Mouse (Mus musculus): ENCODE results near the gene Ddx58.

The Ddx58 gene

GRCm38 (mm10) chr4:40244035-40244434, 4.4 kb upstream of the Ddx58 start:
- Histone ChIP-seq H3K36me3 (ENCODE audit: control insufficient read depth, insufficient read depth, low read length, poor library complexity, severe bottlenecking) (no peaks in the 10 kb centered on the region), H3K27me3 (ENCODE audit: control insufficient read depth, insufficient read depth, low read length, poor library complexity, severe bottlenecking) (no peaks in the 10 kb centered on the region)
- DNase-seq (ENCODE audit: low read depth, low spot score), result peak; percentile 81

- no peaks in the 10 kb centered on the region for H3K36me3 ChIP-seq (ENCODE audit: control insufficient read depth, insufficient read depth, low read length, poor library complexity, severe bottlenecking)
- no peak for DNase-seq (ENCODE audit: low read depth, low spot score)
- H3K27me3 ChIP-seq (ENCODE audit: control insufficient read depth, insufficient read depth, low read length, poor library complexity, severe bottlenecking), result no peaks in the 10 kb centered on the region
These were observed 3.4 kb upstream of the Ddx58 start for GRCm38 (mm10) chr4:40243006-40243405.

- DNase-seq (ENCODE audit: low read depth, low spot score), result peak; percentile 46
- H3K27me3 ChIP-seq (ENCODE audit: control insufficient read depth, insufficient read depth, low read length, poor library complexity, severe bottlenecking), result no peaks in the 10 kb centered on the region
- peaks cover under 1% of the 10 kb centered on the region; the same call in 1 of the 2 replicates for H3K36me3 ChIP-seq (ENCODE audit: control insufficient read depth, insufficient read depth, low read length, poor library complexity, severe bottlenecking)
These were observed 2.3 kb upstream of the Ddx58 start for GRCm38 (mm10) chr4:40241928-40242327.

- no peaks in the 10 kb centered on the region for H3K27me3 ChIP-seq (ENCODE audit: control insufficient read depth, insufficient read depth, low read length, poor library complexity, severe bottlenecking)
- DNase-seq (ENCODE audit: low read depth, low spot score), result peak; percentile 6
- peaks cover 2% of the 10 kb centered on the region; the same call in 1 of the 2 replicates for H3K36me3 ChIP-seq (ENCODE audit: control insufficient read depth, insufficient read depth, low read length, poor library complexity, severe bottlenecking)
These were observed 680 bp upstream of the Ddx58 start for GRCm38 (mm10) chr4:40240272-40240744.

- peak; percentile 32 for DNase-seq (ENCODE audit: low read depth, low spot score)
- Histone ChIP-seq H3K36me3 (ENCODE audit: control insufficient read depth, insufficient read depth, low read length, poor library complexity, severe bottlenecking) (peaks cover 4% of the 10 kb centered on the region; the same call in 1 of the 2 replicates), H3K27me3 (ENCODE audit: control insufficient read depth, insufficient read depth, low read length, poor library complexity, severe bottlenecking) (no peaks in the 10 kb centered on the region)
These were observed 882 bp downstream of the Ddx58 start for GRCm38 (mm10) chr4:40238483-40239408.

- Histone ChIP-seq H3K36me3 (ENCODE audit: control insufficient read depth, insufficient read depth, low read length, poor library complexity, severe bottlenecking) (peaks cover 4% of the 10 kb centered on the region; the same call in 1 of the 2 replicates), H3K27me3 (ENCODE audit: control insufficient read depth, insufficient read depth, low read length, poor library complexity, severe bottlenecking) (no peaks in the 10 kb centered on the region)
- DNase-seq (ENCODE audit: low read depth, low spot score), result peak; percentile 45
These were observed 2.8 kb downstream of the Ddx58 start for GRCm38 (mm10) chr4:40236829-40237228.

- Histone ChIP-seq H3K27me3 (ENCODE audit: control insufficient read depth, insufficient read depth, low read length, poor library complexity, severe bottlenecking) (no peaks in the 10 kb centered on the region), H3K36me3 (ENCODE audit: control insufficient read depth, insufficient read depth, low read length, poor library complexity, severe bottlenecking) (peaks cover 4% of the 10 kb centered on the region; the same call in 1 of the 2 replicates)
- DNase-seq (ENCODE audit: low read depth, low spot score), result no peak
These were observed 5.4 kb downstream of the Ddx58 start for GRCm38 (mm10) chr4:40234256-40234655.

GRCm38 (mm10) chr4:40233062-40233664, 6.5 kb downstream of the Ddx58 start:
- no peaks in the 10 kb centered on the region for H3K27me3 ChIP-seq (ENCODE audit: control insufficient read depth, insufficient read depth, low read length, poor library complexity, severe bottlenecking)
- H3K36me3 ChIP-seq (ENCODE audit: control insufficient read depth, insufficient read depth, low read length, poor library complexity, severe bottlenecking), result peaks cover 5% of the 10 kb centered on the region; the same call in 1 of the 2 replicates
- peak; percentile 9 for DNase-seq (ENCODE audit: low read depth, low spot score)

- Histone ChIP-seq H3K27me3 (ENCODE audit: control insufficient read depth, insufficient read depth, low read length, poor library complexity, severe bottlenecking) (no peaks in the 10 kb centered on the region), H3K36me3 (ENCODE audit: control insufficient read depth, insufficient read depth, low read length, poor library complexity, severe bottlenecking) (peaks cover 16% of the 10 kb centered on the region)
- DNase-seq (ENCODE audit: low read depth, low spot score), result no peak
These were observed 9.9 kb downstream of the Ddx58 start for GRCm38 (mm10) chr4:40229723-40230122.

GRCm38 (mm10) chr4:40227886-40228285, 11.7 kb downstream of the Ddx58 start:
- DNase-seq (ENCODE audit: low read depth, low spot score), result no peak
- H3K36me3 ChIP-seq (ENCODE audit: control insufficient read depth, insufficient read depth, low read length, poor library complexity, severe bottlenecking), result peaks cover 22% of the 10 kb centered on the region
- no peaks in the 10 kb centered on the region for H3K27me3 ChIP-seq (ENCODE audit: control insufficient read depth, insufficient read depth, low read length, poor library complexity, severe bottlenecking)

GRCm38 (mm10) chr4:40227131-40227530, 12.5 kb downstream of the Ddx58 start:
- no peak for DNase-seq (ENCODE audit: low read depth, low spot score)
- H3K27me3 ChIP-seq (ENCODE audit: control insufficient read depth, insufficient read depth, low read length, poor library complexity, severe bottlenecking), result no peaks in the 10 kb centered on the region
- H3K36me3 ChIP-seq (ENCODE audit: control insufficient read depth, insufficient read depth, low read length, poor library complexity, severe bottlenecking), result peaks cover 22% of the 10 kb centered on the region

- no peak for DNase-seq (ENCODE audit: low read depth, low spot score)
- no peaks in the 10 kb centered on the region for H3K27me3 ChIP-seq (ENCODE audit: control insufficient read depth, insufficient read depth, low read length, poor library complexity, severe bottlenecking)
- H3K36me3 ChIP-seq (ENCODE audit: control insufficient read depth, insufficient read depth, low read length, poor library complexity, severe bottlenecking), result peaks cover 24% of the 10 kb centered on the region
These were observed 13.5 kb downstream of the Ddx58 start for GRCm38 (mm10) chr4:40226095-40226494.

GRCm38 (mm10) chr4:40221876-40222585, 17.6 kb downstream of the Ddx58 start:
- DNase-seq (ENCODE audit: low read depth, low spot score), result no peak
- peaks cover 36% of the 10 kb centered on the region for H3K36me3 ChIP-seq (ENCODE audit: control insufficient read depth, insufficient read depth, low read length, poor library complexity, severe bottlenecking)
- H3K27me3 ChIP-seq (ENCODE audit: control insufficient read depth, insufficient read depth, low read length, poor library complexity, severe bottlenecking), result no peaks in the 10 kb centered on the region

- peaks cover 33% of the 10 kb centered on the region for H3K36me3 ChIP-seq (ENCODE audit: control insufficient read depth, insufficient read depth, low read length, poor library complexity, severe bottlenecking)
- DNase-seq (ENCODE audit: low read depth, low spot score), result no peak
- no peaks in the 10 kb centered on the region for H3K27me3 ChIP-seq (ENCODE audit: control insufficient read depth, insufficient read depth, low read length, poor library complexity, severe bottlenecking)
These were observed 18.4 kb downstream of the Ddx58 start for GRCm38 (mm10) chr4:40221004-40221760.

Data from splenic B cell, adult 2 months (primary cell).